Mouse (Mus musculus): ENCODE results near the gene Synj2. TPM values are rescaled to one million over a fixed set of nuclear protein-coding genes. Genes with fewer than 3 reads are reported as not detected.

The Synj2 gene
- total RNA-seq, 2 experiments from 2014 or later = 27.2 to 47.5 TPM

DNA sequence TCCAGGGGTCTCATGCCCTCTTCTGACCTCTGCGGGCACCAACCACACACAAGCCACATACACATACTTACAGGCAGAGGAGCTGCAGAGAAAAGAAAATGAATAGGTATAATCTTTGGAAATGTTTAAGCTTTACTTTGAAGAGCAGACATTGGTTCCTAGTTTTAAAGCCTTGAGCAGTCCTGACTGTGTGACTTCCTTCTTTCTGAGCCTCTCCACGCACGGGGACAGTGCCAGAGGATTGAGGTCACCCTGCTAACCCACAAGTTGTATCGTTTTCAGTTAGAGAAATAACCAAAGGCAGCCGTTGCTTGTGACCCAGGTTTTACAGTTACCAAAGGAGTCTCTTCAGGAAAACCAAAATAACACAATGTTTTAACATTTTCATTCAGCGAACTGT is 12.0 kb upstream of the Synj2 start:
- DNase-seq = no peak
- intact Hi-C loops (cut with DNase I) = no loop called here

- intact Hi-C loops (cut with DNase I) = no loop called here
- DNase-seq = no peak
These were observed 8.9 kb upstream of the Synj2 start for GRCm38 (mm10) chr17:5932161-5932560.

- peak; percentile 62 to 70 for DNase-seq
- intact Hi-C loops (cut with DNase I) = no loop called here
These were observed 6.3 kb upstream of the Synj2 start for GRCm38 (mm10) chr17:5934554-5935324.

DNA sequence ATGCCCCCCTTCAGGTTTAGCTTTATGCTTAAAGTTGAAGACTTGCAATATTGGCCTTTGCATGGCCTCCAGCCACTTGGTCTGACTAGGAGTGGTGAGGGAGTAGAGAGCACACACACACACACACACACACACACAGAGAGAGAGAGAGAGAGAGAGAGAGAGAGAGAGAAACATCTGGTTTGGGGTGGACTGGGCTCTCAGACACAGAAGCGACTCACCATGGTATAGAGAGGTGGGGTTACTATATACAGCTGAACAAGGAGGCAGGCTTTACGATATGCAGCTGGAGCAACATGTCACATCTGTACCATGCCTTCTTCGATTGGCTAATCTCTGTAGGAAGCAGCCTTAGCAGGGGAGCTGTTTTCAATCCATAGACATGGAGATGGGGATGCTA is 5.4 kb upstream of the Synj2 start:
- intact Hi-C loops (cut with DNase I) = no loop called here

GRCm38 (mm10) chr17:5936276-5936675 is 4.8 kb upstream of the Synj2 start:
- intact Hi-C loops (cut with DNase I) = no loop called here

More for the DNA sequence above, 5.4 kb upstream of the Synj2 start:
- DNase-seq = no peak

GRCm38 (mm10) chr17:5937441-5937840 is 3.6 kb upstream of the Synj2 start:
- intact Hi-C loops (cut with DNase I) = no loop called here
- no peak for DNase-seq

More at GRCm38 (mm10) chr17:5936276-5936675, 4.8 kb upstream of the Synj2 start:
- DNase-seq = no peak

DNA sequence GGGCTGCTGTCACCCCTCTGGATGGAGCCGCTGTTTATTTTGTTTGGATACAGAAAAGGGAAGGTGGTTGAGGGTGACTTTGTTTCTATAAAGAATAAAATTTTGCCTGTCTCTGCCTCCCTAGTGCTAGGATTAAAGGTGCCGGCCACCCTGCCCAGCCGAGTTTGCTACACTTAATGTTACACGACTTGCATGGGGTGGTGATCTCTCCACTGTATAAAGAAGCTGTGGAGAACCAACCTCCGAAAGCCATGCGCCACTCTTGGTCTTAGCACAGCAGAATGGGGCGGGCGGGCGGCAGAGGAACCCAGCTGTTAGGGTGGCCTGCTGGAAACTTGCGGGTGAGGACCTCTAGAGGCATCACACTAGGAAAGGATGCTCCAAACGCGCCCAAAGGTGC is 1.2 kb upstream of the Synj2 start:
- intact Hi-C loops (cut with DNase I) = loop anchor here (5.0 kb wide), 1 partner anchor 42 kb away; no protein-coding TSS in a partner anchor
- DNase-seq = no peak

DNA sequence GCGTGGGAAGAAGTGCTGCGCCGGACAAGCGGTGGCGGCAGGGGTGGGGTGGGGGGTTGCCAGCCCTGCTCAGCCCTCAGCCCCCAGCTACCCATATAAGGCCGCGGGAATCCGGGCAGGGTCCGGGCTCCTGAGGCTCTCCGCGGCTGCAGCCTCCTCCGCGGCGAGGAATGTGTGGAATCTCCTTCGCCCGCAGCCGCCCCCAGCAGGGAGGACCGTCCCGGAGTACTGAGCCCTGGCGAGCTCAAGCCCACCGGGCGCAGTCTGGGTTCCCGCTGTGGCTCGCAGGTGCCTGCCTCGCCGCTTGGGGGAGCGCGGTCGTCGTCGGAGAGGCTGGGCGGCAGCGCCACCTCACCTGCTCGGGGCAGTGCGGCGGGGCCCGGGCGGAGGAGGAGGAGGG is 288 bp upstream of the Synj2 start:
- intact Hi-C loops (cut with DNase I) = loop anchor here (1.0 to 5.0 kb wide), 2 partner anchors 42 to 77 kb away; no protein-coding TSS in a partner anchor
- peak; percentile 66 to 78 for DNase-seq

DNA sequence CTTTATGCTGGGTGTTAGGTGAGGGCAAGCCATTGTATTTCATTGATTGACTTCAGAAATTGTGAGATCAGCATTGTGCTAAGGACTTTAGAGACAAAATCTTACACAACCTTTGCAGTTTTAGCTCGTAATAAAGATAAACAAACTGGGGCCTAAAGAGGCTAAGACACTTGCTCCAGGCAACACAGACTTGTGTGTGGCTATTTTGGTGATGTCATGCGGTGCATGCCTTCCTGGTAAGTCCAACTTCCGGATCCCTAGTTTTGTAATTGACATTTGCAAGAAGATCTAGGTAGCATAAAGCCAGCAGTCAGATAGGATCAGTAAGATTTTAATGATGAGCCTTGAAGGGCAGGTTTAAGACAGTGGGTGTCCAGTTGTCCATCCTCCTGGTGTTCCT is 1.1 kb downstream of the Synj2 start:
- no peak for DNase-seq
- intact Hi-C loops (cut with DNase I) = loop anchor here (5.0 kb wide), 1 partner anchor 40 kb away; no protein-coding TSS in a partner anchor

GRCm38 (mm10) chr17:5943053-5943452 is 2.0 kb downstream of the Synj2 start:
- DNase-seq = no peak
- intact Hi-C loops (cut with DNase I) = loop anchor here (5.0 kb wide), 1 partner anchor 39 kb away; no protein-coding TSS in a partner anchor

- intact Hi-C loops (cut with DNase I) = no loop called here
- no peak for DNase-seq
These were observed 6.0 kb downstream of the Synj2 start for GRCm38 (mm10) chr17:5947039-5947438.

DNA sequence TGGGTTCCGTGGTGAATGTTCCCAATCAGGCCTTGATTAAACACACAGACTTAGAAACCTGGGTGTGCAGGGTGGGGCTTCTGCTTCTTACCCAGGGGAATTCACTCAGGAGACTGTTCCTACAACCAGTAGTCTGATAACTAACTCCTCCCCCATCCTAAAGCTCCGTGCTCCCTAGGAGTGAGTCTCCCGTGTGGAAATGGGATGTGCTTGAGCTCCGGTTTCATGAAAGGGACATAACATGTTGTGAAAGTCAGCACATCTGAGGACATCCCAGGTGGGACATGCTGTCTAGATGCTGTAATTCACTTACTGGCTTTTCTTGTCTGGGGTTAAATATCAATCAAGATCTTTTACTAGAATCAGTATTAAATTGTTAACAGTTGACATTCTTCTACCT is 11.4 kb downstream of the Synj2 start:
- no peak for DNase-seq
- intact Hi-C loops (cut with DNase I) = no loop called here

- intact Hi-C loops (cut with DNase I) = no loop called here
- no peak for DNase-seq
These were observed 15.4 kb downstream of the Synj2 start for GRCm38 (mm10) chr17:5956350-5957000.

GRCm38 (mm10) chr17:5957097-5957496 is 16.0 kb downstream of the Synj2 start:
- DNase-seq = no peak
- intact Hi-C loops (cut with DNase I) = no loop called here

DNA sequence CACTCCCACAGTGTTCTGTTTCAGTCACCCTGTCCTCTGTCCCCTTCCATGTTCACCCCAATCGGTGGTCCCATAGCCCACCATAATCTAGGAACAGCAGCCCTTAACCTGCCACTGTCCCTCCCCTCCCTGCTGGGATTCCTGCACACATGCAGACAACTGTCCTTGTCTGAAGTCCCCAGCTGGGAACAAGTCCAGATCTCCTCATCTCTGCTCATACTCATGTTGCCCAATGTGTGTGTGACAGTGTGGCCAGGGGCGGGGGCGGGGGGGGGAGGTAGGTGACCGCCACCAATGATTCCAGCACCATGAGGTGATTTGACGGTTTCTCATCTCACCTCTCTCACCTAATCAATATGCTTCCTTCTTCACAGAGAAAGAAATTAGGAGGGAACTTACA is 17.1 kb downstream of the Synj2 start:
- intact Hi-C loops (cut with DNase I) = no loop called here
- no peak for DNase-seq

- DNase-seq = no peak
- intact Hi-C loops (cut with DNase I) = no loop called here
These were observed 17.6 kb downstream of the Synj2 start for GRCm38 (mm10) chr17:5958636-5959035.

DNA sequence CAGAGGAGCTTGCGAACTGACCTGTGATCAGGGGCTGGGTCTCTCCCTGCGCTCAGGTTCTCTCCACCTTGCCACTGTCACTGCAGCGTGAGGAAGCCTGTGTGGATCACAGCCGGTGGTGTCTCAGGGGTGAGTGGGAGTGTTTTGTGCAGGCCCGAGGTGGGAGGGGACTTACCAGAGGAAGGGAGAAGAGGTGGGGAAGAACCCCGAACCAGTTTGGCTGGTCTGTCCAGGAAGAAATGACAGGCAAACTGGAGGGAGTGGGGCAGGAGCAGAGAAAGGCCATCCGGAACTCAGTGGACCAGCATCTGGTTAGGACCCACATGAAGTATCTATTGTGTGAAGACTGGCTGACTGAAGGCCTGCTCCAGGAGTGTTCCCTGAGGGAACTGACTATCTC is 18.0 kb downstream of the Synj2 start:
- DNase-seq = no peak
- intact Hi-C loops (cut with DNase I) = no loop called here

DNA sequence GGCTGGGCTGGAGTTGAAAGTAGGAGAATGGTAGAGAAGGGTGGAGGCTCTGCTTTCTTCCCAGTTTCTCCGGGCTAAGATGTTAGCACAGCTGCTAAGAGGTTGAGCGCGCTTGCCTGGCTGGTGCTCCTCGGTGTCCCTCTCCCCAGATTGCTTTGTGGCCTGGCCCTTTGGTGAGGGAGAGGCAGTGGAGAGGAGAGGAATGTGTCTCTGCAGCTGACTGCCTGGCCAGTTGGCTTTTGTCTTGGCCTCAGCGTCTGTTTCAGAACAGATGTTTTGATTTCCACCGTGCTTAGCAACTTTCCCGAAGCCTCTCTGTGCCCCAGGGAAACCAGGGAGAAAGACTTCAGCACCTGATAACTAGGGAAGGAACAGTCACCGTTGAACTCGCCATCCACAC is 18.7 kb downstream of the Synj2 start:
- intact Hi-C loops (cut with DNase I) = no loop called here
- no peak for DNase-seq

- intact Hi-C loops (cut with DNase I) = no loop called here
- no peak for DNase-seq
These were observed 22.7 kb downstream of the Synj2 start for GRCm38 (mm10) chr17:5963766-5964165.

GRCm38 (mm10) chr17:5965084-5965781 is 24.2 kb downstream of the Synj2 start:
- DNase-seq = no peak
- intact Hi-C loops (cut with DNase I) = no loop called here

DNA sequence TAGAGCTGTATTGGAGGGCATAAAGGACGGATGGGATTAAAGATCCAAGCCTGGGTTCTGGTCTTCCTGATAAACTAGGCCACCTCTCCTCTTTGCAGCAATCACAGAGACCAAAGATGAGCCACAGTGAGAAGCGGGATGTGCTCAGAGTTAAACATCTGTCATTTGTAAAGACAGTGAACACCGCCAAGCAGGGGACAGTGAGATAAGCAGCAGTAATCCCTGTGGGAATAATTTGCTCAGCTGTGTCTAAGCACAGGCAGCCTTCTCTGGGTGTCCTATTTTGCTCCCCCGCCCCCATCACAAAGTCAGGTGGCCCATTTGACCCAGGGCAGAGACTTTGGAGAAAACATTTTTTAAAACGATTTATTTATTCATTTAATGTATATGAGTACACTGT is 25.6 kb downstream of the Synj2 start:
- intact Hi-C loops (cut with DNase I) = no loop called here
- DNase-seq = no peak
